Mouse (Mus musculus): Measurements from ENCODE around the gene Cebpa. TPM values are rescaled to one million over a fixed set of nuclear protein-coding genes. Genes with fewer than 3 reads are reported as not detected.

Cebpa gene
- polyA plus RNA-seq, 1 experiment from 2014 or later: 0.43 TPM

DNA sequence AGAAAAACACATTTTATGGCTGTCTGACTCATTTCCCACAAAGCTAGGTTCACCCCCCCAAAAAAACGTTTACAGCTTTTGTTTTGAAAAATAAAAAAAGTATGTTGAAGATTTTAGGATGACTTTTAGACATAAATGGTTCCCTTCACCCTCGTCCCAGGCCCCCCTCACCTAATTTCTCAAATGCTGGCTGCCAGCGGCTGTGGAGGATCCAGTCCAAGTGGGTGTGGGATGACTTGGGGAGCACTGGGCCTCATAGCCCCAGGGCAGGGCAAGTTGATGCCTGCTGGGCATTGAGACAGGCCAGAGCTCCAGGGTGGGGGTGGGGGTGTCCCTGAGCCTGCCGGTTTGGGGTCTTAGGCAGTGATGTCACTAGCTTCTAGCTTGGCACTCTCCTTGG is 19.4 kb downstream of the Cebpa start:
- Histone ChIP-seq H3K36me3 (no peaks in the 10 kb centered on the region), H3K4me1 (replicated peaks) (peaks cover 10% of the 10 kb centered on the region; the same call in 1 of the 2 replicates), H3K27ac (no peak overlapping the region), H3K9me3 (no peaks in the 10 kb centered on the region), H3K27me3 (ENCODE audit: insufficient read depth, poor library complexity, severe bottlenecking) (no peaks in the 10 kb centered on the region), H3K4me3 (no peak overlapping the region)
- DNase-seq (ENCODE audit: low spot score): no peak
- WGBS: 71% methylated on average over 4 of the region's 4 CpGs

GRCm38 (mm10) chr7:35139880-35140279 is 20.8 kb downstream of the Cebpa start:
- H3K36me3 ChIP-seq: no peaks in the 10 kb centered on the region
- no peaks in the 10 kb centered on the region for H3K27me3 ChIP-seq (ENCODE audit: insufficient read depth, poor library complexity, severe bottlenecking)
- no peak for DNase-seq (ENCODE audit: low spot score)
- H3K27ac ChIP-seq: no peak overlapping the region
- peaks cover 12% of the 10 kb centered on the region; the same call in 1 of the 2 replicates for H3K4me1 ChIP-seq (replicated peaks)
- H3K4me3 ChIP-seq: no peak overlapping the region
- H3K9me3 ChIP-seq: no peaks in the 10 kb centered on the region
- WGBS: 86% methylated on average over 5 of the region's 5 CpGs

- Histone ChIP-seq H3K4me1 (replicated peaks) (peaks cover 16% of the 10 kb centered on the region), H3K27me3 (ENCODE audit: insufficient read depth, poor library complexity, severe bottlenecking) (no peaks in the 10 kb centered on the region), H3K27ac (no peak overlapping the region), H3K36me3 (no peaks in the 10 kb centered on the region), H3K9me3 (no peaks in the 10 kb centered on the region), H3K4me3 (no peak overlapping the region)
- DNase-seq (ENCODE audit: low spot score): no peak
- 74% methylated on average over 5 of the region's 5 CpGs for WGBS
Observed at GRCm38 (mm10) chr7:35141519-35141918, 22.4 kb downstream of the Cebpa start.

GRCm38 (mm10) chr7:35142522-35142921 is 23.4 kb downstream of the Cebpa start:
- H3K27ac ChIP-seq: no peak overlapping the region
- H3K4me3 ChIP-seq: no peak overlapping the region
- peaks cover 26% of the 10 kb centered on the region for H3K4me1 ChIP-seq (replicated peaks)
- WGBS: 80% methylated on average over 8 of the region's 8 CpGs
- no peaks in the 10 kb centered on the region for H3K9me3 ChIP-seq
- H3K27me3 ChIP-seq (ENCODE audit: insufficient read depth, poor library complexity, severe bottlenecking): no peaks in the 10 kb centered on the region
- H3K36me3 ChIP-seq: no peaks in the 10 kb centered on the region
- DNase-seq (ENCODE audit: low spot score): no peak

- Histone ChIP-seq H3K27me3 (ENCODE audit: insufficient read depth, poor library complexity, severe bottlenecking) (no peaks in the 10 kb centered on the region), H3K4me3 (no peak overlapping the region), H3K27ac (no peak overlapping the region), H3K36me3 (no peaks in the 10 kb centered on the region), H3K9me3 (no peaks in the 10 kb centered on the region), H3K4me1 (replicated peaks) (peaks cover 31% of the 10 kb centered on the region)
- no peak for DNase-seq (ENCODE audit: low spot score)
- 71% methylated on average over 6 of the region's 6 CpGs for WGBS
Observed at GRCm38 (mm10) chr7:35143864-35144618, 24.9 kb downstream of the Cebpa start.

DNA sequence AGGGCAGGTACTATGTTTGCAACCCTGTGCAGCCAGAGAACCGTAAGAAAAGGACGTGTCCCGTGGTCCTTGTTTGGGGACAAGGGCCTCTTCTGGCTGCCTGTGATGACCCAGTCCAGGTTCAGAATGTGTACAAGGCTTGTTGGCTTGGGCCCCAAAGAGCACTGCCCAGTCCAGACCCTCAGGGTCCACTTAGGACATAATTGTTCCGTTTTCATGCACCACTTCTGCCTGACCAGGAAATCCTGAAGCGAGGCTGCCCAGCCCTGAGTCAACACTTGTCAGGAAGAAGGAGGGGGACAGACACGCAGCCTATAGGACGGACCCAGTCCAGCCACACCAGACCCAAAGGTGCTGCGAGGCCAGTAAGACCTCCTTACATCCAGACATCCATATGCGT is 26.0 kb downstream of the Cebpa start:
- no peak for DNase-seq (ENCODE audit: low spot score)
- Histone ChIP-seq H3K9me3 (no peaks in the 10 kb centered on the region), H3K4me1 (replicated peaks) (peaks cover 35% of the 10 kb centered on the region), H3K27me3 (ENCODE audit: insufficient read depth, poor library complexity, severe bottlenecking) (no peaks in the 10 kb centered on the region), H3K4me3 (no peak overlapping the region), H3K36me3 (no peaks in the 10 kb centered on the region), H3K27ac (no peak overlapping the region)
- 85% methylated on average over 9 of the region's 9 CpGs for WGBS

DNA sequence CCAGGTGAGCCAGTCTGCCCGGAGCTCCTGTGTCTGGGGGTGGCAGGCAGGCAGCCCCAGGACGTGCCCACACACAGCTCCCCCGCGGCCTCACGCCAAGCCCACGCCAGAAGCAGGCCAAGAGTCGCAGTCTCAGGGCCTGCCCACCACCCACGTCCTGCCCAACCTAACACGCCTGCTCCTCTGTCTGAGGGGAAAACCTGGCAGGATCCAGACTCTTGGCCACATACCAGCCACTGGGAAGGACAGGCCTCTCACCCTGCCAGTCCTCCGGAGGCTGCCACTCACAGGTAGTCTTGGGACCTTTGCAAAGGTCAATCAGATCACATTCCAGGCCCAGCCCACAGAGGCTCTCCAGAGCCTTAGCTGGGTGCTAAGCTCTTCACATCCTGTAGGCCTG is 27.2 kb downstream of the Cebpa start:
- Histone ChIP-seq H3K4me3 (no peak overlapping the region), H3K9me3 (no peaks in the 10 kb centered on the region), H3K4me1 (replicated peaks) (peaks cover 36% of the 10 kb centered on the region), H3K27ac (no peak overlapping the region), H3K36me3 (no peaks in the 10 kb centered on the region), H3K27me3 (ENCODE audit: insufficient read depth, poor library complexity, severe bottlenecking) (no peaks in the 10 kb centered on the region)
- WGBS: 81% methylated on average over 10 of the region's 10 CpGs
- DNase-seq (ENCODE audit: low spot score): no peak

- Histone ChIP-seq H3K4me1 (replicated peaks) (peaks cover 31% of the 10 kb centered on the region), H3K36me3 (no peaks in the 10 kb centered on the region), H3K27me3 (ENCODE audit: insufficient read depth, poor library complexity, severe bottlenecking) (0 out of 2 replicates have a peak, but pooled peaks cover 2% of the 10 kb centered on the region), H3K4me3 (no peak overlapping the region), H3K9me3 (no peaks in the 10 kb centered on the region), H3K27ac (no peak overlapping the region)
- WGBS: 77% methylated on average over 15 of the region's 15 CpGs
- DNase-seq (ENCODE audit: low spot score): no peak
Observed at GRCm38 (mm10) chr7:35149616-35150433, 30.7 kb downstream of the Cebpa start.

DNA sequence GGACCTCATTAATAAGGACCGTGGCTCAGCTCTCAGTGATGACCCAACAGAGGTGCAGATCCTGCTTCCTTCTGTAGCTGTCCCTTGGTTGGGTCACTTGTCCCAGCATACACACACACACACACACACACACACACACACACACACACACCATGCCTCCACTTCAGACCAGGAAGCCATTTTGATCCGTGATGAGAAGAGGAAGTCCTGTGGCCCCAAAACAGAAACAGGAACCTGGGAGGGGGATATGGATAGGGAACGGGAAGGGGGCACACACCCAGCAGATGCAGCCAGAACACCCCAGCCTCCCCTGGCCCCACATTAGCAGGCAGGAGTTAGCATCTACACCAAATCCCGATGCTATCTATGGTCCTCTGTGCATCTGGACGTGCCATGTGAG is 31.8 kb downstream of the Cebpa start:
- H3K4me3 ChIP-seq: no peak overlapping the region
- 0 out of 2 replicates have a peak, but pooled peaks cover 2% of the 10 kb centered on the region for H3K27me3 ChIP-seq (ENCODE audit: insufficient read depth, poor library complexity, severe bottlenecking)
- 77% methylated on average over 5 of the region's 5 CpGs for WGBS
- H3K9me3 ChIP-seq: no peaks in the 10 kb centered on the region
- peaks cover 30% of the 10 kb centered on the region for H3K4me1 ChIP-seq (replicated peaks)
- H3K27ac ChIP-seq: no peak overlapping the region
- no peak for DNase-seq (ENCODE audit: low spot score)
- H3K36me3 ChIP-seq: no peaks in the 10 kb centered on the region

GRCm38 (mm10) chr7:35154449-35154848 is 35.4 kb downstream of the Cebpa start:
- Histone ChIP-seq H3K36me3 (no peaks in the 10 kb centered on the region), H3K27me3 (ENCODE audit: insufficient read depth, poor library complexity, severe bottlenecking) (0 out of 2 replicates have a peak, but pooled peaks cover 2% of the 10 kb centered on the region), H3K4me1 (replicated peaks) (peaks cover 8% of the 10 kb centered on the region; the same call in 1 of the 2 replicates), H3K27ac (no peak overlapping the region), H3K4me3 (no peak overlapping the region), H3K9me3 (peaks cover 1% of the 10 kb centered on the region; the same call in 1 of the 2 replicates)
- WGBS: 84% methylated on average over 12 of the region's 12 CpGs
- no peak for DNase-seq (ENCODE audit: low spot score)

DNA sequence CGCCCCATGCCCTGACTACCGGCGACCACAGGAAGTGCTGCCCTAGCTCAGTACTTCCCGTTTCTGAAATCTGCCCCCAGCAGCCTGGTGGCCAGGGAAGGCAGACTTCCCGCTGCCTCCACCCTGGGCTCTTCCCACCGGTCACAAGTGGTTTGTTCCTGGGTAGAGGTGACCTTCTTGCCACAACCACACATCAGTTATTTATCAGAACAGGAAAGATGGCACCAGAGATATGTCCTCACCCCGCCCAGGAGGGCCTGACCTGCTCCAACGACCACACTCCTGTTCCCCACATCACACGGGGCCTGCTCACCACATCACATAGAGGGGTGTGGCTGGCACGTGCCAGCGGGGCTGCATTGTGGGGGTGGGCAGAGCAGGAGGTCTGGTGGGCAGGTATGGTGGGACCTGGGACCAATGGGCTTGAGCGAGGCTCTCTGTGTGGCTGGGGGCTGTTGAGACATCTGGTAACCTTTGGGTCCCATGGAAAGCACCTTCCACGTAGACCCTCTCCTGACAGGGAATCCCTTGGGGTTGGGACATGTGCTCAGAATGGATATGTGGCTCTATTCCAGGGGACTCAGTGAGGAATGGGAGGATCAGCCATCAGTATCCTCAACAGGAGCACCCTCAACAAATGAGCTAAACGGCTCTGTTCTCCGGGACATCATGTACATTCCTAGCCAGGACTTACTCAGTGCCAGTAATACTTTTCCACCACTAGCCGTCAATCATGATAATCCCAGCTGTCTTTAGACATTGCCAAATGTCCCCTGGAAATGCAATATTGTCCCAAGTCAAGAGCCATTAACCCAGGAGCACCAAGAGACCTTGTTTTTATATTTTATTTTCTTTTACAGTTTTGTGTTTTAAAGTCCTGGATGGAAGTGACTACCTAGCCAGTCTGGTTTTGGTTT is 37.7 kb downstream of the Cebpa start:
- H3K9me3 ChIP-seq: peaks cover 3% of the 10 kb centered on the region; the same call in 1 of the 2 replicates
- no peak overlapping the region for H3K27ac ChIP-seq
- H3K27me3 ChIP-seq (ENCODE audit: insufficient read depth, poor library complexity, severe bottlenecking): 0 out of 2 replicates have a peak, but pooled peaks cover 2% of the 10 kb centered on the region
- H3K36me3 ChIP-seq: no peaks in the 10 kb centered on the region
- no peak overlapping the region for H3K4me3 ChIP-seq
- H3K4me1 ChIP-seq (replicated peaks): 0 out of 2 replicates have a peak, but pooled peaks cover 3% of the 10 kb centered on the region
- DNase-seq (ENCODE audit: low spot score): no peak
- WGBS: 75% methylated on average over 16 of the region's 16 CpGs

DNA sequence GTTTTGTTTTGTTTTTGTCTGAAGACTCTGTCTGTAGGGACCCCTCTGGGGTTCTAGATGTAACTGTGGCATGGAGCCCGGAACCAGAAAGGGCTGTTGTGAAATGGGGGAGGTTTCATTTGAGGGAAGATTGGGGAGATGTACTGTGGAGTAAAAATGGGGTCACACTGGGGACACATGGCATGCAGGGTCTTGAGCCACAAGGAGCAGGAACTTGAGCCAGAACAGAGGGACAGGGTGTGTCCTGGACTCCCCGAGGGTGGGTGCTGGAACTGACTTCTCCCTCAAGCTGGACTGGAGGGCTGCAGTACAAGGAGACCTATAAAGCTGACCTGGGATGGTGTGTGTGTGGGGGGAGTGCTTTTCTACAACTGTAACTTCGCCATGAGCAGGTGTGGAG is 38.4 kb downstream of the Cebpa start:
- 72% methylated on average over 3 of the region's 3 CpGs for WGBS
- no peak overlapping the region for H3K27ac ChIP-seq

More for the DNA sequence above, 38.4 kb downstream of the Cebpa start:
- H3K9me3 ChIP-seq: peaks cover 3% of the 10 kb centered on the region; the same call in 1 of the 2 replicates
- H3K36me3 ChIP-seq: no peaks in the 10 kb centered on the region
- DNase-seq (ENCODE audit: low spot score): no peak
- H3K4me3 ChIP-seq: no peak overlapping the region
- H3K4me1 ChIP-seq (replicated peaks): 0 out of 2 replicates have a peak, but pooled peaks cover 3% of the 10 kb centered on the region
- H3K27me3 ChIP-seq (ENCODE audit: insufficient read depth, poor library complexity, severe bottlenecking): 0 out of 2 replicates have a peak, but pooled peaks cover 2% of the 10 kb centered on the region
